Mouse (Mus musculus) CH12.LX (cell line): Measurements from ENCODE around the gene Ncan. TPM values are rescaled to one million over a fixed set of nuclear protein-coding genes. Genes with fewer than 3 reads are reported as not detected.

Experiments
- DNase-seq: peaks from one replicate; pipeline ENCODE4 v3.0.0-alpha.2; 2013; ENCODE audit errors: extremely low read depth
- H3K27ac ChIP-seq: 2 replicates; pipeline ENCODE4 v1.5.1; 2012; ENCODE audit warnings: low read depth, mild to moderate bottlenecking, control low read depth, moderate library complexity; ENCODE audit not compliant: insufficient read depth
- H3K27me3 ChIP-seq: replicated peaks from 2 replicates; pipeline ENCODE3; 2012; ENCODE audit warnings: inconsistent platforms
- H3K36me3 ChIP-seq, 2 experiments: replicated peaks in 1 of 2; 2 replicates each; pipeline versions ENCODE3 to v1.6.1; 2012; ENCODE audit warnings: inconsistent platforms in 1 of 2, low read length in 1 of 2, mild to moderate bottlenecking in 1 of 2, mixed read lengths in 1 of 2, moderate library complexity in 1 of 2; ENCODE audit not compliant: control insufficient read depth in 1 of 2, insufficient read depth in 1 of 2
- H3K4me1 ChIP-seq, 2 experiments: 2 replicates each; pipeline ENCODE4 v1.6.1; 2012; ENCODE audit warnings: inconsistent platforms in 1 of 2, moderate library complexity in 1 of 2; ENCODE audit not compliant: insufficient read depth in 2 of 2, control insufficient read depth in 1 of 2
- H3K4me2 ChIP-seq: 2 replicates; pipeline ENCODE4 v1.6.1; 2012; ENCODE audit warnings: low read depth, mild to moderate bottlenecking, control low read depth; ENCODE audit not compliant: poor library complexity, insufficient read depth, severe bottlenecking
- H3K4me3 ChIP-seq, 3 experiments: fragments of 150-350 bp in 1 of 3; sonication (generic) in 1 of 3; replicated peaks in 1 of 3; 2 replicates each; pipeline versions ENCODE3 to v1.5.1; 2011 to 2012; ENCODE audit warnings: low read depth in 2 of 3, low read length in 2 of 3, mild to moderate bottlenecking in 2 of 3, moderate library complexity in 2 of 3, control low read depth in 1 of 3, improper control_type of control experiment in 1 of 3, inconsistent platforms in 1 of 3, mixed read lengths in 1 of 3; ENCODE audit not compliant: poor library complexity in 1 of 3
- H3K79me2 ChIP-seq: replicated peaks from 2 replicates; pipeline ENCODE4 v1.6.1; 2012; ENCODE audit warnings: mild to moderate bottlenecking, moderate library complexity; ENCODE audit not compliant: control insufficient read depth, poor library complexity, insufficient read depth, severe bottlenecking; ENCODE audit errors: extremely low read depth
- H3K9ac ChIP-seq: 2 replicates; pipeline ENCODE4 v1.6.1; 2012; ENCODE audit warnings: low read depth, mild to moderate bottlenecking, control low read depth, moderate library complexity; ENCODE audit not compliant: insufficient read depth
- H3K9me3 ChIP-seq: replicated peaks from 2 replicates; pipeline ENCODE3; 2012; ENCODE audit warnings: low read length, inconsistent platforms, mixed read lengths
- BHLHE40 ChIP-seq: IDR thresholded peaks from 2 replicates; pipeline ENCODE4 v1.6.1; 2011; ENCODE audit warnings: mild to moderate bottlenecking, low read depth, low read length, improper control_type of control experiment
- CHD1 ChIP-seq: IDR thresholded peaks from 2 replicates; pipeline ENCODE4 v1.6.1; 2012; ENCODE audit warnings: low read depth, low read length, improper control_type of control experiment, inconsistent platforms
- CHD2 ChIP-seq: IDR thresholded peaks from 2 replicates; pipeline ENCODE4 v1.6.1; 2011; ENCODE audit warnings: low read length, improper control_type of control experiment
- CTCF ChIP-seq, 2 experiments: IDR thresholded peaks in 1 of 2; conservative IDR thresholded peaks in 1 of 2; 2 replicates each; pipeline ENCODE4 v1.5.1; 2011 to 2012; ENCODE audit warnings: low read depth in 2 of 2, low read length in 2 of 2, improper control_type of control experiment in 1 of 2, inconsistent platforms in 1 of 2, mild to moderate bottlenecking in 1 of 2, moderate library complexity in 1 of 2
- ELF1 ChIP-seq: IDR thresholded peaks from 2 replicates; pipeline ENCODE4 v1.6.1; 2014; ENCODE audit warnings: low read depth, mild to moderate bottlenecking, inconsistent platforms, low read length, improper control_type of control experiment
- EP300 ChIP-seq: IDR thresholded peaks from 2 replicates; pipeline ENCODE4 v1.6.1; 2011; ENCODE audit warnings: low read length, improper control_type of control experiment
- ETS1 ChIP-seq: conservative IDR thresholded peaks from 2 replicates; pipeline ENCODE4 v1.6.1; 2012; ENCODE audit warnings: low read depth, mild to moderate bottlenecking, inconsistent platforms, low read length, improper control_type of control experiment, moderate library complexity
- GABPA ChIP-seq: IDR thresholded peaks from 2 replicates; pipeline ENCODE4 v1.6.1; 2012; ENCODE audit warnings: low read depth, low read length, improper control_type of control experiment, inconsistent platforms; ENCODE audit not compliant: insufficient replicate concordance
- HCFC1 ChIP-seq: IDR thresholded peaks from 2 replicates; pipeline ENCODE4 v1.6.1; 2012; ENCODE audit warnings: low read depth, mild to moderate bottlenecking, inconsistent platforms, low read length, improper control_type of control experiment
- JUN ChIP-seq: IDR thresholded peaks from 2 replicates; pipeline ENCODE4 v1.6.1; 2011; ENCODE audit warnings: low read depth, mild to moderate bottlenecking, low read length, improper control_type of control experiment, moderate library complexity; ENCODE audit not compliant: insufficient read depth
- JUND ChIP-seq: conservative IDR thresholded peaks from 2 replicates; pipeline ENCODE4 v1.6.1; 2011; ENCODE audit warnings: low read depth, low read length, improper control_type of control experiment
- MAFK ChIP-seq: IDR thresholded peaks from 2 replicates; pipeline ENCODE4 v1.6.1; 2011; ENCODE audit warnings: low read length, improper control_type of control experiment; ENCODE audit not compliant: insufficient replicate concordance
- MAX ChIP-seq: IDR thresholded peaks from 2 replicates; pipeline ENCODE4 v1.6.1; 2011; ENCODE audit warnings: low read length, improper control_type of control experiment
- MEF2A ChIP-seq: IDR thresholded peaks from 2 replicates; pipeline ENCODE4 v1.6.1; 2014; ENCODE audit warnings: low read depth, mild to moderate bottlenecking, inconsistent platforms, low read length, improper control_type of control experiment, borderline replicate concordance
- NELFE ChIP-seq: IDR thresholded peaks from 2 replicates; pipeline ENCODE4 v1.6.1; 2011; ENCODE audit warnings: low read depth, low read length, improper control_type of control experiment
- NRF1 ChIP-seq: IDR thresholded peaks from 2 replicates; pipeline ENCODE4 v1.6.1; 2014; ENCODE audit warnings: low read depth, mild to moderate bottlenecking, inconsistent platforms, low read length, improper control_type of control experiment, moderate library complexity
- POLR2A ChIP-seq: IDR thresholded peaks from 2 replicates; pipeline ENCODE4 v1.6.1; 2011; ENCODE audit warnings: low read depth, mild to moderate bottlenecking, improper control_type of control experiment, low read length
- RAD21 ChIP-seq: IDR thresholded peaks from 2 replicates; pipeline ENCODE4 v1.6.1; 2011; ENCODE audit warnings: low read depth, mild to moderate bottlenecking, low read length, improper control_type of control experiment, moderate library complexity
- SIN3A ChIP-seq: IDR thresholded peaks from 2 replicates; pipeline ENCODE4 v1.6.1; 2012; ENCODE audit warnings: low read length, improper control_type of control experiment, inconsistent platforms
- SMC3 ChIP-seq: IDR thresholded peaks from 2 replicates; pipeline ENCODE4 v1.6.1; 2011; ENCODE audit warnings: low read depth, low read length, improper control_type of control experiment
- TBP ChIP-seq: conservative IDR thresholded peaks from 2 replicates; pipeline ENCODE4 v1.6.1; 2011; ENCODE audit warnings: low read depth, low read length, improper control_type of control experiment
- UBTF ChIP-seq: IDR thresholded peaks from 2 replicates; pipeline ENCODE4 v1.6.1; 2012; ENCODE audit warnings: low read depth, mild to moderate bottlenecking, inconsistent platforms, low read length, improper control_type of control experiment, moderate library complexity
- USF1 ChIP-seq: IDR thresholded peaks from 2 replicates; pipeline ENCODE4 v1.6.1; 2014; ENCODE audit warnings: low read depth, mild to moderate bottlenecking, inconsistent platforms, low read length, improper control_type of control experiment
- USF2 ChIP-seq: conservative IDR thresholded peaks from 2 replicates; pipeline ENCODE4 v1.6.1; 2011; ENCODE audit warnings: low read depth, low read length, improper control_type of control experiment
- ZC3H11A ChIP-seq: IDR thresholded peaks from 2 replicates; pipeline ENCODE4 v1.6.1; 2012; ENCODE audit warnings: low read depth, mild to moderate bottlenecking, inconsistent platforms, low read length, improper control_type of control experiment
- ZMIZ1 ChIP-seq: IDR thresholded peaks from 2 replicates; pipeline ENCODE4 v1.6.1; 2012; ENCODE audit warnings: low read depth, mild to moderate bottlenecking, inconsistent platforms, low read length, improper control_type of control experiment
- dilution Hi-C: fragments of 300-500 bp; cut with MboI; formaldehyde crosslinking; loops from 2 replicates; pipeline ENCODE4 v1.14.3; 2020; ENCODE audit warnings: low sequenced_read_pairs; ENCODE audit not compliant: extremely low pct_unique_long_range_greater_than_20kb, extremely low pct_ligation_motif_present
- in situ Hi-C: fragments of 300-500 bp; cut with MboI; formaldehyde crosslinking; loops from 3 replicates; pipeline ENCODE4 v1.14.3; 2019; ENCODE audit warnings: low sequenced_read_pairs, low pct_ligation_motif_present, low pct_unique_long_range_greater_than_20kb, mixed read lengths
- polyA plus RNA-seq: library from polyadenylated mRNA; unstranded; fragments of >175 nt; gene quantifications from 2 replicates; pipeline ENCODE4 v1.2.1, GENCODE M21; 2012; ENCODE audit warnings: low read depth; ENCODE audit not compliant: insufficient read length
- total RNA-seq, 2 experiments: library from RNA; depleted of rRNA; stranded (reverse); fragments of 300-350 nt in 1 of 2; fragments of >200 nt in 1 of 2; gene quantifications; 2 replicates each; pipeline ENCODE4 v1.2.3; 2012 to 2014

Ncan gene
- total and polyA plus RNA-seq, 3 experiments: 2.1 to 6.0 (median 3.9) TPM

DNA sequence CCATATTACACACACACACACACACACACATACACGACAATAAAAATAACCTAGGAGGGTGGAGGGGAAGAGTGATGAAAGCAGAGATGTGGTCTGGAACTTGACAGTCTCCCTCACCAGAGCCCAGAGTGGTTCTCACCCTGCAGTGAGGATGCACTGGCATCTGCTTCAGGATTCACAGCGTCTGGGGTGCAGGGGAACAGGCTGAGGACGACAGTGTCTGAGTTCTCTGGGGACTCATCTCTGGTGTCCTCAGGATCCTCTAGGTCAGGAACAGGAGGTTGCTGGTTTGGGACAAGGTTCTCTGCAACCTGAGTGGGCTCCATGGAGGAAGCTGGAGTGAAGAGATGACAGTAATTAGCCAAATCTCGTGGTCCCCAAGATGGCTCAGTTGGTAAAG lies 17.2 kb upstream of the Ncan start:
- Histone ChIP-seq H3K4me2 (peak overlapping the region; percentile 93), H3K36me3 (peaks cover 50 to 55% of the 10 kb centered on the region in 2 experiments), H3K4me1 (peaks cover 20 to 49% of the 10 kb centered on the region in 2 experiments), H3K27me3 (no peaks in the 10 kb centered on the region), H3K4me3 (peak overlapping the region; percentile 79 to 81 (median 79)), H3K79me2 (peaks cover 28% of the 10 kb centered on the region), H3K9ac (peak overlapping the region; percentile 91), H3K27ac (no peak overlapping the region), H3K9me3 (no peaks in the 10 kb centered on the region)
- TF ChIP-seq CTCF (conservative IDR thresholded peaks at IDR 0.05 in 1 of 2, IDR thresholded peaks at IDR 0.05 in 1 of 2; ENCODE audit: low read depth in 2 of 2, low read length in 2 of 2) (no peak), RAD21 (no peak), GABPA (no peak), CHD1 (no peak), JUND (no peak), MEF2A (no peak), EP300 (no peak), SMC3 (no peak), SIN3A (no peak), MAFK (no peak), ETS1 (no peak), CHD2 (no peak), ZC3H11A (no peak), ZMIZ1 (no peak), MAX (no peak), TBP (no peak), BHLHE40 (no peak), USF1 (no peak), ELF1 (no peak)
- dilution Hi-C loops: no loop called here
- in situ Hi-C loops: no loop called here
- DNase-seq: no peak

GRCm38 (mm10) chr8:70136591-70136990 lies 15.9 kb upstream of the Ncan start:
- Histone ChIP-seq H3K4me1 (peaks cover 18 to 49% of the 10 kb centered on the region in 2 experiments), H3K79me2 (peaks cover 38% of the 10 kb centered on the region), H3K27ac (no peak overlapping the region), H3K4me3 (no peak overlapping the region), H3K9ac (no peak overlapping the region), H3K27me3 (no peaks in the 10 kb centered on the region), H3K9me3 (no peaks in the 10 kb centered on the region), H3K4me2 (no peak overlapping the region), H3K36me3 (peaks cover 40 to 54% of the 10 kb centered on the region in 2 experiments)
- no peak for TF ChIP-seq NELFE
- no peak for TF ChIP-seq NRF1
- no peak for TF ChIP-seq CTCF (conservative IDR thresholded peaks at IDR 0.05 in 1 of 2, IDR thresholded peaks at IDR 0.05 in 1 of 2; ENCODE audit: low read depth in 2 of 2, low read length in 2 of 2)
- TF ChIP-seq USF2: no peak
- TF ChIP-seq POLR2A: no peak
- TF ChIP-seq UBTF: no peak
- no peak for TF ChIP-seq USF1
- TF ChIP-seq ZMIZ1: no peak
- TF ChIP-seq CHD2: no peak
- TF ChIP-seq MEF2A: no peak
- TF ChIP-seq MAX: no peak
- TF ChIP-seq JUN: no peak
- no peak for TF ChIP-seq EP300
- TF ChIP-seq HCFC1: no peak
- no peak for TF ChIP-seq RAD21
- TF ChIP-seq ZC3H11A: no peak
- no peak for TF ChIP-seq CHD1
- no peak for TF ChIP-seq BHLHE40
- TF ChIP-seq GABPA: no peak
- TF ChIP-seq ETS1: no peak
- dilution Hi-C loops (no loop called here), in situ Hi-C loops (no loop called here)
- DNase-seq: no peak
